Mouse (Mus musculus): Measurements from ENCODE around the gene Parvg. TPM values are rescaled to one million over a fixed set of nuclear protein-coding genes. Genes with fewer than 3 reads are reported as not detected.

The Parvg gene
- polyA plus RNA-seq, 1 experiment = 5.6 TPM

DNA sequence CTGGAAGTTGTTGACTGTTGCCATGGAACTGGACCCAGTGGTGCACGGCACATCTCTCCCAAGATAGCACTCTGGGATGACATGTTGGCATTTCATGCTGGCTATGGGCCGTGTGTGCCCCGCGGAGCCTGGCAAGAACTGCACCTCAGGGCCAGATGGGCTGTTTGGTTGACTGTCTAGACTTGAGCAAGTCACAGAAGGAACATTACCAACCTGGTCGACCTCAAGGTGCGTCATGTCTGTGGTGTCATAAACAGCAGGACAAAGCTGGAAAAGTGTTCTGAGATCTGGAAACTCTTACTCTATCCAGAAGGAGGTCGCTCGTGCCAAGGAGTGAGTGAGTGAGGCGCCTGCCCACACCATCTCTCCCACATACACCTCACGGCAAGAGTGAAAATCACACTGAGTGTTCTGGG lies 42.8 kb downstream of the Parvg start:
- TF ChIP-seq CTCF (IDR thresholded peaks at IDR 0.05; ENCODE audit: extremely low read depth, insufficient read depth, low read length) (no peak), POLR2A (IDR thresholded peaks at IDR 0.05; ENCODE audit: extremely low read depth, insufficient read depth, low read length) (no peak)

GRCm38 (mm10) chr15:84367402-84367801 lies 43.6 kb downstream of the Parvg start:
- TF ChIP-seq POLR2A (IDR thresholded peaks at IDR 0.05; ENCODE audit: extremely low read depth, insufficient read depth, low read length) = no peak
- H3K4me3 ChIP-seq (ENCODE audit: insufficient read depth, low read length) = no peak overlapping the region
- peaks cover 3% of the 10 kb centered on the region; the same call in 1 of the 2 replicates for H3K4me1 ChIP-seq (ENCODE audit: control insufficient read depth, insufficient read depth, low read length)
- no peak overlapping the region for H3K27ac ChIP-seq (ENCODE audit: insufficient read depth, low read length)

More for the DNA sequence above, 42.8 kb downstream of the Parvg start:
- Histone ChIP-seq H3K4me1 (ENCODE audit: control insufficient read depth, insufficient read depth, low read length) (peaks cover 3% of the 10 kb centered on the region; the same call in 1 of the 2 replicates), H3K4me3 (ENCODE audit: insufficient read depth, low read length) (no peak overlapping the region), H3K27ac (ENCODE audit: insufficient read depth, low read length) (no peak overlapping the region)

DNA sequence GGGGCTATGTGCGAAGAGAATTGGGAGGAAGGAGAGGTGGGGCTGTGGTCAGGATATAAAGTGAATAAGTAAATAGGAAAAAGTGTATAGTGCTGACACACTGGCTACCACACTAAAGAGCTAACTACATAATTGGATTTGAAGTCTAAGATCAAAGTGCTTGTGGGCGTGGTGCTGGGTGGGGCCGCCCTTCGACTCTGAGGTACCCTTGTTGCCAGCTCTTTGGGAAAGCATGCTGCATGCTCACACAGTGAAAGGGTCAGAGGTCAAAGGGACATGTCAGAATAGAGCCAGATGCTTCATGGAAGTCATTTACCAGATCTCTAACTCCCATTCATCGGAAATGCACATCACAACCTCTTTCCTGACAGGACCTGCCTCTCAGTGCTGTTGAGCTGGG lies 49.0 kb downstream of the Parvg start:
- Histone ChIP-seq H3K27ac (ENCODE audit: insufficient read depth, low read length) (no peak overlapping the region), H3K4me1 (ENCODE audit: control insufficient read depth, insufficient read depth, low read length) (no peaks in the 10 kb centered on the region; the same call in 1 of the 2 replicates), H3K4me3 (ENCODE audit: insufficient read depth, low read length) (no peak overlapping the region)
- no peak for TF ChIP-seq POLR2A (IDR thresholded peaks at IDR 0.05; ENCODE audit: extremely low read depth, insufficient read depth, low read length)
- TF ChIP-seq CTCF (IDR thresholded peaks at IDR 0.05; ENCODE audit: extremely low read depth, insufficient read depth, low read length) = no peak

DNA sequence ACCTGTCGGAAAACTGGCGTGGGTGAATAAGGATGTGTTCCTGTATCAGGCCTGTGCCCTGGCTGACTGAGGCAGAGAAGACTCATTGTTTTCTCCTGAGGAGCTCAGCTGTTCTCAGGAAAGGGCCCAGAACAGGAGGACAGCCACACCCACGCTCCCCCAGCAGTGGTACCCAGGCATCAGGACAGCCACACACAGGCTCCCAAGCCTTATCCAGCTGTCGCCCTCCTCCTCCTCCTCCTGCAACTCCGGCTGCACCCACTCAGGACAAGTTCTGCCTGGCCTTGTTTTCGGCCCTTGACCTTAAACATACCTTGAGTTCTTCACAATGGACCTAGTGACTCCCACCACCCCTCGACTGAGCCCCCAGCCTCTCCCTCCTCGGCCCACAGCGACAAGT lies 54.9 kb downstream of the Parvg start:
- H3K4me3 ChIP-seq (ENCODE audit: insufficient read depth, low read length) = no peak overlapping the region
- TF ChIP-seq CTCF (IDR thresholded peaks at IDR 0.05; ENCODE audit: extremely low read depth, insufficient read depth, low read length) (no peak), POLR2A (IDR thresholded peaks at IDR 0.05; ENCODE audit: extremely low read depth, insufficient read depth, low read length) (no peak)
- H3K27ac ChIP-seq (ENCODE audit: insufficient read depth, low read length) = no peak overlapping the region
- no peaks in the 10 kb centered on the region for H3K4me1 ChIP-seq (ENCODE audit: control insufficient read depth, insufficient read depth, low read length)

GRCm38 (mm10) chr15:84380181-84380580 lies 56.4 kb downstream of the Parvg start:
- Histone ChIP-seq H3K4me1 (ENCODE audit: control insufficient read depth, insufficient read depth, low read length) (no peaks in the 10 kb centered on the region), H3K4me3 (ENCODE audit: insufficient read depth, low read length) (no peak overlapping the region), H3K27ac (ENCODE audit: insufficient read depth, low read length) (no peak overlapping the region)
- TF ChIP-seq CTCF (IDR thresholded peaks at IDR 0.05; ENCODE audit: extremely low read depth, insufficient read depth, low read length) = no peak
- TF ChIP-seq POLR2A (IDR thresholded peaks at IDR 0.05; ENCODE audit: extremely low read depth, insufficient read depth, low read length) = no peak

DNA sequence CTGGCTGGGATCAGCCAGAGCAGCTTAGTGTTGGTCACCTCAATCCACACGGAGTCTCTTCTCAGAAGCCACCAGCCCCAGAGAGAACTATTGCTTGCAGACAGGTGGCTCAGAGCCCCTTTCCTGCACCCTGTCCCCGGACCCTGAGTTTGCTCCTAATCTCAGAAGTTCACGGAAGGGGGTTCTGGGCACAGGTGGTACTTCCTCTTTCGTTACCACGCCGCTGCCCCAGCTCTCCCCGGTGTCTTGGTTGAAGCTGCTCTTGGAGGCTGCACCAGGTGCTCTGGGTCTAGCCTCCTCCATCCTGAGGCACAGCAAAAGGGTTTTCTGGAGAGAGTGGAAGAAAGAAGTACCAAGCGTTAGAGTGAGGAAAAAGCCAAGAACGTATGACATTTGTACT lies 60.2 kb downstream of the Parvg start:
- TF ChIP-seq CTCF (IDR thresholded peaks at IDR 0.05; ENCODE audit: extremely low read depth, insufficient read depth, low read length) (no peak), POLR2A (IDR thresholded peaks at IDR 0.05; ENCODE audit: extremely low read depth, insufficient read depth, low read length) (no peak)
- Histone ChIP-seq H3K27ac (ENCODE audit: insufficient read depth, low read length) (no peak overlapping the region), H3K4me3 (ENCODE audit: insufficient read depth, low read length) (no peak overlapping the region), H3K4me1 (ENCODE audit: control insufficient read depth, insufficient read depth, low read length) (no peaks in the 10 kb centered on the region)

- H3K4me1 ChIP-seq (ENCODE audit: control insufficient read depth, insufficient read depth, low read length) = no peaks in the 10 kb centered on the region
- TF ChIP-seq POLR2A (IDR thresholded peaks at IDR 0.05; ENCODE audit: extremely low read depth, insufficient read depth, low read length) (no peak), CTCF (IDR thresholded peaks at IDR 0.05; ENCODE audit: extremely low read depth, insufficient read depth, low read length) (no peak)
- H3K27ac ChIP-seq (ENCODE audit: insufficient read depth, low read length) = no peak overlapping the region
- no peak overlapping the region for H3K4me3 ChIP-seq (ENCODE audit: insufficient read depth, low read length)
Measured at GRCm38 (mm10) chr15:84385995-84386565, 62.3 kb downstream of the Parvg start.

DNA sequence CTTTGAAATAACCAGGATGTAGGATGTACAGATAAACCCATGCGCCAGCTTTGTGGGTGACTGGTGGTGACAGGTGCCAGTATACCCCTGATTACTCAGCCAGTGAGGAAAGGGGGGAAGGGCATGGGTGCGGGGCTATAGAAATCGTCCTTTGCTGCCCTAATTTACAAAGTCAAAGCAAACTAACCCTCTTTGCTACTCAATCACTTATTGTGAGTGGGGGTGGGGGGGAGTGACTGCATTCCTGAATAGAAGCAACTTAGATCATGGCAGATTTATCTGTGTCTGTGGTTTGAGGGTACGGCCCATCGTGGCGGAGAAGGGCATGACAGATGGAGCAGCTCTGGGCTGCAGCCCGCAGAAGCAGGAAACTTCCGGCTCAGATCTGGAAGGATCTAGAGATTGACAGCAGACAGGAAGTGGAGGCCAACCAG lies 64.9 kb downstream of the Parvg start:
- Histone ChIP-seq H3K4me3 (ENCODE audit: insufficient read depth, low read length) (no peak overlapping the region), H3K4me1 (ENCODE audit: control insufficient read depth, insufficient read depth, low read length) (peaks cover 2% of the 10 kb centered on the region), H3K27ac (ENCODE audit: insufficient read depth, low read length) (no peak overlapping the region)
- TF ChIP-seq CTCF (IDR thresholded peaks at IDR 0.05; ENCODE audit: extremely low read depth, insufficient read depth, low read length) = no peak
- TF ChIP-seq POLR2A (IDR thresholded peaks at IDR 0.05; ENCODE audit: extremely low read depth, insufficient read depth, low read length) = no peak

- Histone ChIP-seq H3K4me3 (ENCODE audit: insufficient read depth, low read length) (no peak overlapping the region), H3K27ac (ENCODE audit: insufficient read depth, low read length) (no peak overlapping the region), H3K4me1 (ENCODE audit: control insufficient read depth, insufficient read depth, low read length) (peaks cover 2% of the 10 kb centered on the region)
- TF ChIP-seq POLR2A (IDR thresholded peaks at IDR 0.05; ENCODE audit: extremely low read depth, insufficient read depth, low read length) (no peak), CTCF (IDR thresholded peaks at IDR 0.05; ENCODE audit: extremely low read depth, insufficient read depth, low read length) (no peak)
Measured at GRCm38 (mm10) chr15:84392131-84392530, 68.3 kb downstream of the Parvg start.

Other genes with a start within 250 kb of the Parvg start
- gene Sult4a1, start 218.3 kb upstream of the Parvg start, polyA plus RNA-seq (2012; rRNA removed) = 440 and 441 TPM in 2 replicates
- gene Pnpla5, start 200.9 kb upstream of the Parvg start, polyA plus RNA-seq (2012; rRNA removed) = not detected in 2 replicates
- 20.4 and 26.2 TPM in 2 replicates for gene Pnpla3, start 156.2 kb upstream of the Parvg start, polyA plus RNA-seq (2012; rRNA removed)
- 43.5 and 47.7 TPM in 2 replicates for gene Samm50, start 131.8 kb upstream of the Parvg start, polyA plus RNA-seq (2012; rRNA removed)
- 12.1 and 13.8 TPM in 2 replicates for gene Parvb, start 92.0 kb upstream of the Parvg start, polyA plus RNA-seq (2012; rRNA removed)
- gene Shisal1, start 123.1 kb downstream of the Parvg start, polyA plus RNA-seq (2012; rRNA removed) = 27.7 and 30.5 TPM in 2 replicates
- 34.6 and 36.9 TPM in 2 replicates for gene Rtl6, start 233.8 kb downstream of the Parvg start, polyA plus RNA-seq (2012; rRNA removed)

Measured in cortical plate, adult 2 months (tissue).